Mouse (Mus musculus): Measurements from ENCODE around the gene Hist1h4j.

GRCm38 (mm10) chr13:21753051-21753523 lies 18.2 kb downstream of the Hist1h4j start:
- no peak for TF ChIP-seq CTCF (IDR thresholded peaks at IDR 0.05; ENCODE audit: borderline replicate concordance, insufficient read depth, low read depth, low read length)
- no peak for TF ChIP-seq POLR2A (IDR thresholded peaks at IDR 0.05; ENCODE audit: borderline replicate concordance, insufficient read depth, low read length)

Data from cerebellum, adult 2 months (tissue).